Mouse (Mus musculus) v-Abl transformed pro-B cells (cell line): ENCODE data around the gene Smarca5.
"Not testable (repeated sequence)": the region's sequence is repeated elsewhere in the genome, so short reads cannot be mapped to it uniquely, and the experiment has no call there.

Experiments used
- in situ Hi-C, 2 experiments: fragments of 400-800 bp; cut with MboI; formaldehyde crosslinking; loops; one replicate each; pipeline ENCODE4 v1.15.1; 2025; ENCODE audit not compliant: unreplicated experiment in 2 of 2

The Smarca5 gene

GRCm38 (mm10) chr8:80739155-80739924, at the start of gene Smarca5:
TSS of gene Smarca5 (minus strand) at chr8:80739497.
- in situ Hi-C loops = not testable (repeated sequence)

- in situ Hi-C loops = no loop called here
Observed at GRCm38 (mm10) chr8:80784559-80784958, 45.3 kb upstream of the Smarca5 start.

- in situ Hi-C loops = no loop called here
Observed at GRCm38 (mm10) chr8:80783271-80783670, 44.0 kb upstream of the Smarca5 start.

DNA sequence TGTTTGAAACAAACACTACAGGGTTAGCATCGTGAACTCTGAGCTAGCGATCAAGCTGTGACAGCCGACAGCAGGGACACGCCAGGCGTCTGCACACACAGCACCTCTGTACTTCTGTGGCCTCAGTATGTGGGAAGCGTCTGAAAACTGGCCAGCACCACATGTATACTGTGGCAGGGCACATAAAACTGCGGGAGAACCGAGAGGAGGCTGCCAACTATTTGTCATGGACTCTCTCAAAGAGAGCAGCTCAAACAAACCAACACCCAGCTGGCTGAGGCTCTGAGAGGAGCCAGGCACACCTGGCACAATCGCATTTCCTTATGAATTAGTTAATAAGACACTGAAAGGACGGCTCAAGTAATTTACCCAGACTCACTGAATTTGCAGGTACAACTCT, 42.0 kb upstream of the Smarca5 start:
- in situ Hi-C loops = no loop called here

DNA sequence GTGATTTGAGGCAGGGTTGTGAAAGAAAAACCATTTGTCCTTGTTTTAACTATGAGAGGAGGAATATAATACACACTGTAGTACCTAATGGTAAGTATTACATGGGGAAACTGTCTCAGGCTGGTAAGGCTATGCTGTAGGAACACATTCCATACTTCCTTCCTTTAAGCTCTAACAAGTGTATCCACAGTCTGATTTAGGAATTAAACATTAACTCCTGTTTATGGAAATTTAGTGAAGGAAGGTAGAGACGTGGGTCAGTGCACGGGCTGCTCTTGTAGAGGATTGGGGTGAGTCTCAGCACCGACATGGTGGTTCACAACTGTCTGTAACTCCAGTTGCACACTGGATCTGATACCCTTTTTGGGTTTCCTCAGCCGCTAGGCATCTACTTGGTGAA, 41.0 kb upstream of the Smarca5 start:
- in situ Hi-C loops = no loop called here

- in situ Hi-C loops = no loop called here
Observed at GRCm38 (mm10) chr8:80776436-80776835, 37.1 kb upstream of the Smarca5 start.

DNA sequence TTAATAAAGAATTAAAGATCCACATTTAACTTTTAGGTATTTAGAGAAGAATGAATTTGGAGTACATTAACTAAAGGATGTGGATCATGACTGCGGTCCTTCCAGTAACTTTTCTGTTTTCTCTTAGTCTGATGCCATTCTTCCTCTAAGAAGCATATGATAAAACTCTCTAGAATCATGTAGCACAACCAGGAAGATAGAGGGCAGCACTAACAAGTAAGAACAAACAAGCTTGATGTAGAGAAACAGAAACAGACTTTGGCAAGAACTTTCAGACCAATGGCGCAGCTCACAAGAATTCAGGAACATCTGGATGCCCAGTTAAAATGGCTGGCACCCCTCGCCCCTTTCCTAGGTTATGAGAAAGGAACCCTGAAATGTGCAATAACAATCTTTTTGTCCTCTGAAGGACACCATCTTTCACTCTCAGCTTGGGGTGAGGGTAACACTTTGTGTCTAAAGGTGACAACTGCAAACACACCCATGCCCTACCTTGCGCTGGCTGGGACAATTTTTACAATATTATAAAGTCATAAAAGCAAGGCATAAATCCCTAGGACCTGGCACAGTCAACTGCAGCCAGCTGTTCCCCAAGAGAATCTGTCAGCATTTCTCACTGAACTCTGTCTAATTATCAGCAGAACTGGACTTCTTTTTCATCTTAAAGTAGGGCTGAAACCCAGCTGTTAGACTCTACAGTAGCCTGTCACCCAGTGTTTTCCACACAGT, 33.6 kb upstream of the Smarca5 start:
- in situ Hi-C loops = loop anchor here (25.0 kb wide), 1 partner anchor 564 kb away; the partner anchor contains the start of gene Inpp4b (in 2 of the 2)

DNA sequence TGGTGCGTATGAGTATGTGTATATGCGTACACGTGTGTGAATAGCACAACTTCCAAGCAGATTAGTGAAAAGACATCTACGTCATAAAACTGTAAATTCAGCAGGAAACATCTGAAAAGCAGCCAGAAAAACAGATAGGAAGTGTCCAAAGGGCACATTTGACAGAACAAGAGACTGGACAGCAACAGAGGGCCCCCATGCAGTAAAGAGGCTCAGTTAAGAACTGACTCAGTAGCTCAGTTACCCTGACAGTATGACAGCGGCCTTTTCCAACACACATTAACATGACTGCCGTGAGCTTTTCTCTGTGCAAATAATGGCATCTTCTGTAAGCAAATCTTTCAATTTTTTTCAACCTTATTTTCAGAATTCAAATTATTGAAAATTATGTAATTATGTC, 29.2 kb upstream of the Smarca5 start:
- in situ Hi-C loops = loop anchor here (25.0 kb wide), 1 partner anchor 569 kb away; the partner anchor contains the start of gene Inpp4b (in 2 of the 2)

DNA sequence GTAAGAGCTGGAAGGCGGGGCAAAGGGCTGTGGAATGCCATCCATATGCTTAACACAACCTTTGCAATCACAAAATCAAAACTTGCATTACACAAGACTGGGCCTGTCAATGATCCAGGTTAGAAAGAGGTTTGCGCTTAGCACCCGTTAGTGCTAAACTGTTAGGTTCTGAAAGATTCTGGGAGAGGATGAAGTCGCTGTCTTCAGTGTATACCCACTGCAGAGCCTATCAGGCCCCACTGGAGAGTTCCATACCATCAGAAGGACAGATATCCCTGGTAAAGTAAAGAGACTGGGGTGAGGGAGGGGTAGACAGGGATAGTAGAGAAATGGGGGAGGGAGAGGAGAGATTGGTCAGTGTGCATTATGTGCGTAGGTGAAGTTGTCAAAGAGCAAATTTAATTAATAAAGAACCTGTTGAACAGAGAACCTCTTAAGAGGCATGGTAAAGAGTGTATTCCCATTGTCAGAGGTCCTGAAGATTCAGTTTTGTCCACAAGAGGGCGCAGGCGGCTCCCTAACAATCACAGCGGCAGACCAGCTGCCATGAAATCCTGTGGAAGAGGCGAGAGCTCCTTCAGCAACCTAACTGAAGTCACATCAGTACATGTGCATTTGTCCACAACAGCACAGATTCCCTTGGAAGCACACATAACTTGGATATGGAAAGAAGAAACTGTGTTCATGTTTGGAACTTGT, 13.9 kb upstream of the Smarca5 start:
- in situ Hi-C loops = loop anchor here (5.0 to 25.0 kb wide), 2 partner anchors 239 to 584 kb away; partner anchors contain the start of gene Inpp4b (in 2 of the 2)

- in situ Hi-C loops = loop anchor here (5.0 to 25.0 kb wide), 2 partner anchors 240 to 585 kb away; partner anchors contain the start of gene Inpp4b (in 2 of the 2)
Observed at GRCm38 (mm10) chr8:80752429-80752828, 13.1 kb upstream of the Smarca5 start.

DNA sequence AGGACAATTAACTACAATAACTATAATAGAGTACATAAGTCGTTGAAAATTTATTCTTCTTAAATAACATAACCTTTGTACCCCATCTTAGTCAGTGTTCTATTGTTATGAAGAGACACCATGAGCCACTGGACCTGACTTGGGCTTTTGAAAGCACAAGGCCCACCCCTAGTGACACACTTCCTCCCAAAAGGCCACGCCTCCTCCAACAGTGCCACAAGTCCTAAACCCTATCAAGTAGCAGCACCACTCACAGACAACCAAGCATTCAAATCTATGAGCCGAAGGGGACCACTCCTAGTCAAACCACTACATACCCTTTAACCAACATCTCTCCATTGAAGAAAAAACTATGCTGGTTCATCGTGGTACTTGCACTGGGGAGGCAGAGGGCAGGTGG, 9.8 kb upstream of the Smarca5 start:
- in situ Hi-C loops = loop anchor here in 1 of 2 experiments (5.0 kb wide), 1 partner anchor 248 kb away; no protein-coding TSS in a partner anchor

- in situ Hi-C loops = no loop called here
Observed at GRCm38 (mm10) chr8:80739932-80740331, 635 bp upstream of the Smarca5 start.

GRCm38 (mm10) chr8:80738388-80739154, 726 bp downstream of the Smarca5 start:
- in situ Hi-C loops = no loop called here

- in situ Hi-C loops = no loop called here
Observed at GRCm38 (mm10) chr8:80738046-80738387, 1.3 kb downstream of the Smarca5 start.

- in situ Hi-C loops = no loop called here
Observed at GRCm38 (mm10) chr8:80732326-80732725, 7.0 kb downstream of the Smarca5 start.

DNA sequence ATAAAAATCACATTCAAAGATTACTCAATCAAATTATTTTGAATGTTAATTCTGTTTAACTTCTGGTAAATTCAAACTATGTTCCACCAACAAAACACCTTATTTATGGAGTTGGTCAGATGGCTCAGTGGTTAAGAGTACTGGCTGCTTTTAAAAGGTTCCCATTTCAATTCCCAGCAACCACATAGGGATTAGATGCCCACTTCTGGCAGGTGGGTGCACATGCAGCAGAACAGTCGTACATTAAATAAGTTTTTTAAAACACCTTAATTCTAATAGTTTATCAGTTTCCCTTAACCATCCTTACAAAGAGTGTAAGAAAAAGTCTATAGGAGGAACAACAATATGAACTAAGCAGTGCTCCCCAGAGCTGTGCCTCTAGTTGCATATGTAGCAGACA, 24.8 kb downstream of the Smarca5 start:
- in situ Hi-C loops = loop anchor here (10.0 to 25.0 kb wide), 2 partner anchors 352 to 1050 kb away; no protein-coding TSS in a partner anchor

DNA sequence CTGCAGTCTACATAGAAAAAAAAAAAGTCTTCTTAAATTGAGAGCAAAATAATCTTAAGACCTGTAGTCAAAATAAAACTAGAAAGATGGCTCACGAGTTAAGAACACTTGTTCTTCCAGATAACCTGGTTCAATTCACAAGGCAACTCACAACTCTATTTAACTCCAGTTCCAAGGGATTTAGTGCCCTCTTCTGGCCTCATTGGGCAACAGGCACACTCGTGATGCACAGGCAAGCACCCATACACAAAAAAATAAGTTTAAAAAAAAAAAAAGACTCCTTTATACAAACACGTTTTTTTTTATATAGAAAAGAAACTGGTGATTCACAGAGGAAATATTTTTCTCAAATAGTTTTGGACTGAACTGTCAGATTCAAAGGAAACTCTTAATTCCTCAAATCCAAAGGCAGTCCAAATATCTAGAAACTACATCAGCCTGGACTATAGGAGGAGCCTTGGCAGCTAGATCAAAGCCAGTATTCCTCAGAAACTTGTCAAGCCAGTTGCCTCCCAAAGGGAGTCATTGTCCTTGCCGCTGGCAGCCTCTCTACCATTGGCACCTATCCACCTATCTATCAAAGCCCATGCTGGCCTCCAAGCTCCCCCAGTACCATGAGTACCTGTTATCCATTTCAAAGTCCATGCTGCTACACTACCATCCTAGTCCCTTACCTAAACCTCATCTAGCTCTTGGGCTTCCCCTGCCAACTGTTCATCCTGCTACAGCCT, 28.5 kb downstream of the Smarca5 start:
- in situ Hi-C loops = loop anchor here (10.0 to 25.0 kb wide), 2 partner anchors 349 to 1046 kb away; no protein-coding TSS in a partner anchor

- in situ Hi-C loops = loop anchor here (5.0 to 25.0 kb wide), 6 partner anchors 193 to 1376 kb away; partner anchors contain the start of gene Gypa (in 1 of the 2)
Observed at GRCm38 (mm10) chr8:80688141-80688540, 51.2 kb downstream of the Smarca5 start.

- in situ Hi-C loops = loop anchor here (5.0 to 25.0 kb wide), 5 partner anchors 187 to 1372 kb away; partner anchors contain the start of gene Gypa (in 1 of the 2)
Observed at GRCm38 (mm10) chr8:80683756-80684335, 55.5 kb downstream of the Smarca5 start.
